Mouse (Mus musculus) C2C12 (cell line): ENCODE measurements around the gene Slc26a10. TPM values are rescaled to one million over a fixed set of nuclear protein-coding genes. Genes with fewer than 3 reads are reported as not detected.

Experiments used
- H3K27me3 ChIP-seq: one replicate; pipeline ENCODE4 v1.6.1; 2011; ENCODE audit not compliant: control insufficient read depth, insufficient read depth, insufficient read length
- H3K36me3 ChIP-seq: one replicate; pipeline ENCODE4 v1.6.1; 2011; ENCODE audit not compliant: control insufficient read depth, insufficient read depth
- H3K4me3 ChIP-seq: one replicate; pipeline ENCODE4 v1.5.1; 2011; ENCODE audit warnings: mild to moderate bottlenecking, control low read depth; ENCODE audit not compliant: poor library complexity, insufficient read depth, severe bottlenecking
- H3K79me2 ChIP-seq: one replicate; pipeline ENCODE4 v1.6.1; 2011; ENCODE audit not compliant: control insufficient read depth, insufficient read depth
- H3K79me3 ChIP-seq: one replicate; pipeline ENCODE4 v1.6.1; 2011; ENCODE audit warnings: low read depth, control low read depth
- H3ac ChIP-seq: one replicate; pipeline ENCODE3; 2011; ENCODE audit warnings: low read depth; ENCODE audit not compliant: control insufficient read depth, insufficient read length
- CEBPB ChIP-seq: IDR thresholded peaks from one replicate; pipeline ENCODE4 v1.6.1; 2011; ENCODE audit warnings: low read depth, mild to moderate bottlenecking, control low read depth, moderate library complexity
- CTCF ChIP-seq: IDR thresholded peaks from one replicate; pipeline ENCODE4 v1.5.1; 2011; ENCODE audit not compliant: control insufficient read depth, insufficient read depth, insufficient read length
- FOSL1 ChIP-seq: IDR thresholded peaks from one replicate; pipeline ENCODE4 v1.8.0; 2011; ENCODE audit warnings: mild to moderate bottlenecking, low read length; ENCODE audit not compliant: poor library complexity, insufficient read depth, severe bottlenecking
- MAX ChIP-seq: IDR thresholded peaks from one replicate; pipeline ENCODE4 v1.6.1; 2011; ENCODE audit warnings: mild to moderate bottlenecking, control low read depth
- MYOD1 ChIP-seq: IDR thresholded peaks from one replicate; pipeline ENCODE4 v1.6.1; 2011; ENCODE audit warnings: low read depth; ENCODE audit not compliant: control insufficient read depth, insufficient read length
- MYOG ChIP-seq: IDR thresholded peaks from one replicate; pipeline ENCODE4 v1.6.1; 2011; ENCODE audit not compliant: control insufficient read depth, insufficient read length; ENCODE audit errors: extremely low read depth
- USF1 ChIP-seq: IDR thresholded peaks from one replicate; pipeline ENCODE4 v1.6.1; 2011; ENCODE audit warnings: low read depth, mild to moderate bottlenecking, control low read depth, moderate library complexity
- long read RNA-seq, 2 experiments: library from polyadenylated mRNA; unstranded; transcript quantifications; one replicate each; pipeline ENCODE4 v2.0.0; 2019 to 2020
- polyA plus RNA-seq: library from polyadenylated mRNA; unstranded; fragments of >200 nt; fragmentation: generic; extraction: Trizol; gene quantifications from one replicate; pipeline ENCODE4 v1.2.1, GENCODE M21; 2012; ENCODE audit warnings: missing spikeins

The Slc26a10 gene
- 2.9 TPM for polyA plus RNA-seq
- long read RNA-seq, experiment 1, partial matches to known transcripts, result 0 of 1 reads
- long read RNA-seq, experiment 1, other reads (novel, unspliced or antisense), result 1 of 1 reads
- long read RNA-seq, experiment 2, result 0 reads

GRCm38 (mm10) chr10:127179871-127180694 lies at the start of gene Slc26a10:
Gene Slc26a10 (minus strand): TSS chr10:127180645.
- Histone ChIP-seq H3K79me3 (no peaks in the 10 kb centered on the region), H3K36me3 (no peaks in the 10 kb centered on the region), H3K27me3 (no peaks in the 10 kb centered on the region), H3K4me3 (no peak within 1 kb of the TSS), H3ac (no peak within 1 kb of the TSS), H3K79me2 (no peaks in the 10 kb centered on the region)
- no peak for TF ChIP-seq USF1
- TF ChIP-seq MYOD1, result no peak
- no peak for TF ChIP-seq CEBPB
- no peak for TF ChIP-seq MAX
- no peak for TF ChIP-seq CTCF
- TF ChIP-seq MYOG, result no peak
- no peak for TF ChIP-seq FOSL1

- no peaks in the 10 kb centered on the region for H3K79me3 ChIP-seq
- H3ac ChIP-seq, result no peak overlapping the region
- peaks cover 28% of the 10 kb centered on the region for H3K27me3 ChIP-seq
- H3K36me3 ChIP-seq, result no peaks in the 10 kb centered on the region
- no peak for TF ChIP-seq FOSL1
- peak; percentile 38 for TF ChIP-seq CTCF
- no peak overlapping the region for H3K4me3 ChIP-seq
- no peaks in the 10 kb centered on the region for H3K79me2 ChIP-seq
Measured at GRCm38 (mm10) chr10:127228897-127229296, 48.5 kb upstream of the Slc26a10 start.

- Histone ChIP-seq H3K79me2 (no peaks in the 10 kb centered on the region), H3K79me3 (no peaks in the 10 kb centered on the region), H3K4me3 (no peak overlapping the region), H3K27me3 (peaks cover 32% of the 10 kb centered on the region), H3ac (no peak overlapping the region), H3K36me3 (no peaks in the 10 kb centered on the region)
- no peak for TF ChIP-seq USF1
- TF ChIP-seq FOSL1, result no peak
- no peak for TF ChIP-seq CTCF
- no peak for TF ChIP-seq MYOD1
- TF ChIP-seq CEBPB, result no peak
- TF ChIP-seq MAX, result no peak
Measured at GRCm38 (mm10) chr10:127227163-127227562, 46.7 kb upstream of the Slc26a10 start.

- H3K4me3 ChIP-seq, result no peak overlapping the region
- no peak overlapping the region for H3ac ChIP-seq
- TF ChIP-seq CTCF (peak; percentile 49), MYOG (no peak), MYOD1 (no peak), FOSL1 (no peak)
- H3K79me2 ChIP-seq, result no peaks in the 10 kb centered on the region
- H3K36me3 ChIP-seq, result no peaks in the 10 kb centered on the region
- H3K27me3 ChIP-seq, result peaks cover 28% of the 10 kb centered on the region
- H3K79me3 ChIP-seq, result no peaks in the 10 kb centered on the region
Measured at GRCm38 (mm10) chr10:127226318-127226895, 46.0 kb upstream of the Slc26a10 start.

GRCm38 (mm10) chr10:127225732-127226131 lies 45.3 kb upstream of the Slc26a10 start:
- Histone ChIP-seq H3K79me2 (no peaks in the 10 kb centered on the region), H3K79me3 (no peaks in the 10 kb centered on the region), H3K36me3 (no peaks in the 10 kb centered on the region), H3ac (no peak overlapping the region), H3K27me3 (peaks cover 21% of the 10 kb centered on the region), H3K4me3 (no peak overlapping the region)
- no peak for TF ChIP-seq MAX
- TF ChIP-seq CTCF, result no peak
- TF ChIP-seq USF1, result no peak
- no peak for TF ChIP-seq MYOD1

- no peaks in the 10 kb centered on the region for H3K36me3 ChIP-seq
- H3K79me3 ChIP-seq, result no peaks in the 10 kb centered on the region
- no peak overlapping the region for H3ac ChIP-seq
- H3K27me3 ChIP-seq, result peaks cover 18% of the 10 kb centered on the region
- TF ChIP-seq USF1, result no peak
- TF ChIP-seq MYOD1, result no peak
- TF ChIP-seq CTCF, result no peak
- TF ChIP-seq FOSL1, result no peak
- TF ChIP-seq MYOG, result no peak
- no peak for TF ChIP-seq MAX
- no peak for TF ChIP-seq CEBPB
- no peak overlapping the region for H3K4me3 ChIP-seq
- no peaks in the 10 kb centered on the region for H3K79me2 ChIP-seq
Measured at GRCm38 (mm10) chr10:127225213-127225612, 44.8 kb upstream of the Slc26a10 start.
